Mouse (Mus musculus): ENCODE data around the gene Limd2.

The Limd2 gene

GRCm38 (mm10) chr11:106124784-106125183 lies 35.9 kb downstream of the Limd2 start:
- DNase-seq: no peak

GRCm38 (mm10) chr11:106122736-106123135 lies 37.9 kb downstream of the Limd2 start:
- DNase-seq: no peak

DNA sequence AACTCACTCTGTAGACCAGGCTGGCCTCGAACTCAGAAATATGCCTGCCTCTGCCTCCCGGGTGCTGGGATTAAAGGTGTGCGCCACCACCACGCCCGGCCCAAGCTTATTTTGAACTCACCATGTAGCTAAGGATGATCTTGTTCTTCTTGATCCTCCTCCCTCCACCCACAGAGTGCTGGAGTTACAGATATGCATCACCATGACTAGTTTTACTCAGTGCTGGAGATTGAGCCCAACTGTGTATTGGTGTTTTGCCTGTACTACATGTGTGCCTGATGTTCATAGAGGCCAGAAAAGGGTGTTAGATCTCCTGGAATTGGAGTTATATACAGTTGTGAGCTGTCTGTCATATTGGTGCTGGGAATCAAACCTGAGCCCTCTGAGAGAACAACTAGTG lies 38.4 kb downstream of the Limd2 start:
- DNase-seq: no peak

GRCm38 (mm10) chr11:106111688-106112087 lies 49.0 kb downstream of the Limd2 start:
- DNase-seq: no peak

Measured in cerebellum, adult 8-10 months (tissue).